ENCODE assay signal across 23 mouse cellular contexts in genomic region chr15:78480111-78480510, GRCm38 (mm10). TPM values are rescaled to one million over a fixed set of nuclear protein-coding genes. Genes with fewer than 3 reads are reported as not detected.
DNase-seq lines count a peak whose midpoint lies in the region; TF ChIP-seq lines count a peak whose summit lies in the region.
"Had no signal": no experiment of that assay in that cellular context is flagged by ENCODE, and none has a peak within 500 bp of the region (broad histone marks: within the 10 kb centered on the region; RNA-seq: fewer than 3 reads in every experiment).

No protein-coding gene starts in this region.

- no peak overlapping the region for H3K9ac ChIP-seq in MEL (ENCODE audit: control insufficient read depth, low read depth, low read length, poor library complexity, severe bottlenecking)
- H3K9ac ChIP-seq: limb, embryonic 15.5 days; neural tube, embryonic 13.5 days had no signal

- H3K36me3 ChIP-seq in MEL (ENCODE audit: control insufficient read depth in 1 of 2, insufficient read depth in 2 of 2, low read length in 2 of 2) = no peaks in the 10 kb centered on the region
- H3K36me3 ChIP-seq in splenic B cell, adult 2 months (ENCODE audit: control insufficient read depth, insufficient read depth, low read length, poor library complexity, severe bottlenecking) = no peaks in the 10 kb centered on the region
- H3K36me3 ChIP-seq: G1E; limb, embryonic 15.5 days; midbrain, embryonic 10.5 days; neural tube, embryonic 13.5 days had no signal

- H3K27ac ChIP-seq in MEL (ENCODE audit: control insufficient read depth, low read depth, low read length) = no peak overlapping the region
- H3K27ac ChIP-seq: limb, embryonic 15.5 days; midbrain, embryonic 10.5 days; neural tube, embryonic 13.5 days had no signal

- TF ChIP-seq CTCF in MEL (IDR thresholded peaks at IDR 0.05 in 2 of 3, conservative IDR thresholded peaks at IDR 0.05 in 1 of 3; ENCODE audit: control insufficient read depth in 1 of 3, insufficient read depth in 1 of 3, low read depth in 2 of 3, low read length in 3 of 3, poor library complexity in 1 of 3, severe bottlenecking in 1 of 3) = no peak

- H3K4me1 ChIP-seq in MEL (ENCODE audit: control insufficient read depth in 1 of 2, insufficient read depth in 2 of 2, low read length in 2 of 2) = no peaks in the 10 kb centered on the region
- H3K4me1 ChIP-seq: limb, embryonic 15.5 days; midbrain, embryonic 10.5 days; neural tube, embryonic 13.5 days had no signal

- H3K9me3 ChIP-seq in MEL (replicated peaks; ENCODE audit: insufficient read depth, low read length) = no peaks in the 10 kb centered on the region
- H3K9me3 ChIP-seq: G1E; limb, embryonic 15.5 days; midbrain, embryonic 10.5 days; neural tube, embryonic 13.5 days had no signal

- peaks cover 2 to 8% of the 10 kb centered on the region in 2 experiments; a peak in 3 of 4 replicates for H3K27me3 ChIP-seq in MEL (ENCODE audit: control insufficient read depth in 1 of 2, insufficient read depth in 2 of 2, low read length in 2 of 2)
- H3K27me3 ChIP-seq in splenic B cell, adult 2 months (ENCODE audit: control insufficient read depth, insufficient read depth, low read length, poor library complexity, severe bottlenecking) = no peaks in the 10 kb centered on the region
- H3K27me3 ChIP-seq: neural tube, embryonic 13.5 days had no signal

- TF ChIP-seq EP300 in MEL (IDR thresholded peaks at IDR 0.05; ENCODE audit: low read depth in 1 of 2, low read length in 2 of 2) = no peak

- no peak for TF ChIP-seq RAD21 in MEL (IDR thresholded peaks at IDR 0.05; ENCODE audit: low read depth, low read length)

- TF ChIP-seq POLR2A in MEL (IDR thresholded peaks at IDR 0.05; ENCODE audit: control insufficient read depth in 1 of 2, insufficient read depth in 1 of 2, low read depth in 1 of 2, low read length in 2 of 2, poor library complexity in 1 of 2) = no peak

- peak; percentile 81 for DNase-seq in CD4-positive, CD25-positive, alpha-beta regulatory T cell, adult 2 months (ENCODE audit: low read depth, low spot score)
- DNase-seq in MEL (ENCODE audit: low read depth, low spot score) = peak; percentile 31
- DNase-seq in c-Kit-positive CD71-positive TER-119-negative erythroid progenitor cells, embryonic 14.5 days (ENCODE audit: low read depth) = peak; percentile 4
- peak; percentile 10 for DNase-seq in splenic B cell, adult 2 months (ENCODE audit: low read depth, low spot score)
- DNase-seq in lung, postnatal 14 days = no peak
- no peak for DNase-seq in ovary, postnatal 14 days (ENCODE audit: low spot score)
- no peak for DNase-seq in urinary bladder, adult 18-20 months (ENCODE audit: low spot score in 2 of 2)
- DNase-seq: adrenal gland, postnatal 36 days; cerebellum, adult 9-11 months; heart, postnatal 36 days; kidney, adult 9 months; kidney, postnatal 4 days; lung, adult 18-20 months; lung, postnatal 36 days; right cerebral cortex, adult 18-20 months had no signal

- H3K4me3 ChIP-seq in MEL (ENCODE audit: control insufficient read depth in 1 of 2, insufficient read depth in 1 of 2, low read depth in 2 of 2, low read length in 2 of 2) = no peak overlapping the region
- H3K4me3 ChIP-seq: limb, embryonic 15.5 days; midbrain, embryonic 10.5 days; neural tube, embryonic 13.5 days had no signal

- H3K79me2 ChIP-seq in MEL (ENCODE audit: control insufficient read depth, insufficient read depth, low read length, poor library complexity) = no peaks in the 10 kb centered on the region

TF ChIP-seq in MEL, 35 proteins besides CTCF, POLR2A, EP300 and RAD21:
- no peak for TF ChIP-seq BHLHE40 (IDR thresholded peaks at IDR 0.05; ENCODE audit: borderline replicate concordance, low read depth, low read length)
- TF ChIP-seq ZKSCAN1 (IDR thresholded peaks at IDR 0.05; ENCODE audit: low read depth, low read length) = no peak
- TF ChIP-seq MAZ (IDR thresholded peaks at IDR 0.05; ENCODE audit: low read depth, low read length) = no peak
- TF ChIP-seq TAL1 (IDR thresholded peaks at IDR 0.05; ENCODE audit: low read length) = no peak
- no peak for TF ChIP-seq MEF2A (IDR thresholded peaks at IDR 0.05; ENCODE audit: extremely low read depth, insufficient replicate concordance, low read depth, low read length, poor library complexity, severe bottlenecking)
- no peak for TF ChIP-seq UBTF (IDR thresholded peaks at IDR 0.05; ENCODE audit: borderline replicate concordance, insufficient read depth, low read depth, low read length)
- no peak for TF ChIP-seq NRF1 (IDR thresholded peaks at IDR 0.05; ENCODE audit: insufficient read depth, low read depth, low read length, poor library complexity, severe bottlenecking)
- no peak for TF ChIP-seq ELF1 (IDR thresholded peaks at IDR 0.05; ENCODE audit: low read depth, low read length)
- no peak for TF ChIP-seq HCFC1 (IDR thresholded peaks at IDR 0.05; ENCODE audit: low read depth, low read length)
- no peak for TF ChIP-seq MAFK (IDR thresholded peaks at IDR 0.05; ENCODE audit: borderline replicate concordance, low read depth, low read length)
- TF ChIP-seq ZNF384 (IDR thresholded peaks at IDR 0.05; ENCODE audit: low read depth, low read length) = no peak
- no peak for TF ChIP-seq ZMIZ1 (IDR thresholded peaks at IDR 0.05; ENCODE audit: low read depth, low read length)
- TF ChIP-seq USF2 (IDR thresholded peaks at IDR 0.05; ENCODE audit: borderline replicate concordance in 1 of 2, insufficient read depth in 1 of 2, low read depth in 1 of 2, low read length in 2 of 2) = no peak
- TF ChIP-seq MYB (IDR thresholded peaks at IDR 0.05; ENCODE audit: low read depth, low read length) = no peak
- no peak for TF ChIP-seq JUND (IDR thresholded peaks at IDR 0.05; ENCODE audit: low read depth, low read length)
- TF ChIP-seq POLR2AphosphoS5 (IDR thresholded peaks at IDR 0.05; ENCODE audit: borderline replicate concordance, low read depth, low read length) = no peak

RNA-seq across cellular contexts. Expression of gene Tmprss6, which starts 11.7 kb away (rescaled TPM):
- total RNA-seq in MEL (2012; rRNA removed) = 0.12 and 0.33 TPM in 2 replicates
- polyA plus RNA-seq in MEL (2012; ENCODE audit: insufficient read depth in 1 of 2, insufficient read length in 2 of 2, low read depth in 1 of 2, low replicate concordance in 2 of 2, missing spikeins in 1 of 2) = under 1 TPM in 1 of 2 experiments, not detected in 1; 0.11 TPM
- total RNA-seq: gastrocnemius, postnatal 14 days; heart, postnatal 36 days; layer of hippocampus, postnatal 14 days had no signal
- polyA plus RNA-seq: G1E had no signal

RNA-seq across cellular contexts. Expression of gene Il2rb, which starts 15.0 kb away (rescaled TPM):
- 0.04 TPM in 1 of 2 replicates, not detected in the other for total RNA-seq in MEL (2012; rRNA removed)
- not detected for polyA plus RNA-seq in MEL (2012; ENCODE audit: insufficient read depth in 1 of 2, insufficient read length in 2 of 2, low read depth in 1 of 2, low replicate concordance in 2 of 2, missing spikeins in 1 of 2)
- total RNA-seq: gastrocnemius, postnatal 14 days had no signal
- polyA plus RNA-seq: forebrain, embryonic 11.5 days; G1E; heart, embryonic 11.5 days; midbrain, embryonic 10.5 days had no signal

RNA-seq across cellular contexts. Expression of gene C1qtnf6, which starts 51.1 kb away (rescaled TPM):
- total RNA-seq in MEL (2012; rRNA removed) = 0.15 and 0.20 TPM in 2 replicates
- 1 to 10 TPM in 1 of 2 experiments, not detected in 1; 1.3 TPM for polyA plus RNA-seq in MEL (2012; ENCODE audit: insufficient read depth in 1 of 2, insufficient read length in 2 of 2, low read depth in 1 of 2, low replicate concordance in 2 of 2, missing spikeins in 1 of 2)
- polyA plus RNA-seq: G1E had no signal

RNA-seq across cellular contexts. Expression of gene Kctd17, which starts 51.7 kb away (rescaled TPM):
- total RNA-seq in MEL (2012; rRNA removed) = not detected in 2 replicates
- polyA plus RNA-seq in MEL (2012; ENCODE audit: insufficient read depth in 1 of 2, insufficient read length in 2 of 2, low read depth in 1 of 2, low replicate concordance in 2 of 2, missing spikeins in 1 of 2) = not detected

Comparison
In these comparisons a context has a peak if more than half of its experiments do, and no peak if none do; other contexts are left out.
1. DNase-seq: peak in CD4-positive, CD25-positive, alpha-beta regulatory T cell, adult 2 months (single experiment), MEL (single experiment), c-Kit-positive CD71-positive TER-119-negative erythroid progenitor cells, embryonic 14.5 days (single experiment) and splenic B cell, adult 2 months (single experiment); none in lung, postnatal 14 days (single experiment), ovary, postnatal 14 days (single experiment) and urinary bladder, adult 18-20 months (0 of 2).